Mouse (Mus musculus): Measurements from ENCODE around the gene Ppp3ca. TPM values are rescaled to one million over a fixed set of nuclear protein-coding genes. Genes with fewer than 3 reads are reported as not detected.

Gene Ppp3ca
- polyA plus RNA-seq, 1 experiment from 2014 or later, result 42.8 TPM

DNA sequence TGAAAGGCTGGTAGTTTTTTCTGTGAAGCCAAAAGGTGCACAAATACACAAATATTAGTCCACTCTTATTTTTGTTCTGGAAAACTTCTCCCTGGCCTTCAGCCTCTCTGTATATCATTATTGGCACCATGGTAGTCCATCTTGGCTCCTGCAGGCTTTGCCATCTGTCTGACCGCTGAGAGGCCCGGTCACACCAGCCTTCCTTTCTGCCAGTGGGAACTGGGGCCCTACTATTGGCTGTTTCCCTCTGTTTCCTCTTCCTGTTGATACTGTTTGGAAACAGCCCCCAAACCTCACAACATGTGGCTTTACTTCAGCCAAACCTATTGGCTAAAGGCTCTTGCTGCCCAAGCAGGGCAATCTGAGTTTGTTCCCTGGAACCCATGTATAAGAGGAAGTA lies 123.5 kb downstream of the Ppp3ca start:
- no peak overlapping the region for H3K9ac ChIP-seq (ENCODE audit: low read length)
- H3K36me3 ChIP-seq (ENCODE audit: control insufficient read depth, insufficient read depth, low read length), result no peaks in the 10 kb centered on the region
- H3K4me3 ChIP-seq (replicated peaks; ENCODE audit: low read length), result no peak overlapping the region
- ATAC-seq (ENCODE audit: insufficient read depth, low FRiP score), result no peak
- no peak overlapping the region for H3K27ac ChIP-seq (ENCODE audit: low read length)
- whole genome bisulfite sequencing, result 87% methylated on average over 2 of the region's 2 CpGs
- no peaks in the 10 kb centered on the region for H3K27me3 ChIP-seq (ENCODE audit: control insufficient read depth, insufficient read depth, low read length)
- H3K9me3 ChIP-seq (replicated peaks; ENCODE audit: control insufficient read depth, low read length), result no peaks in the 10 kb centered on the region
- peaks cover 6% of the 10 kb centered on the region; the same call in 1 of the 2 replicates for H3K4me1 ChIP-seq (ENCODE audit: control insufficient read depth, insufficient read depth, low read length)
- no peak overlapping the region for H3K4me2 ChIP-seq (ENCODE audit: low read depth, low read length)

DNA sequence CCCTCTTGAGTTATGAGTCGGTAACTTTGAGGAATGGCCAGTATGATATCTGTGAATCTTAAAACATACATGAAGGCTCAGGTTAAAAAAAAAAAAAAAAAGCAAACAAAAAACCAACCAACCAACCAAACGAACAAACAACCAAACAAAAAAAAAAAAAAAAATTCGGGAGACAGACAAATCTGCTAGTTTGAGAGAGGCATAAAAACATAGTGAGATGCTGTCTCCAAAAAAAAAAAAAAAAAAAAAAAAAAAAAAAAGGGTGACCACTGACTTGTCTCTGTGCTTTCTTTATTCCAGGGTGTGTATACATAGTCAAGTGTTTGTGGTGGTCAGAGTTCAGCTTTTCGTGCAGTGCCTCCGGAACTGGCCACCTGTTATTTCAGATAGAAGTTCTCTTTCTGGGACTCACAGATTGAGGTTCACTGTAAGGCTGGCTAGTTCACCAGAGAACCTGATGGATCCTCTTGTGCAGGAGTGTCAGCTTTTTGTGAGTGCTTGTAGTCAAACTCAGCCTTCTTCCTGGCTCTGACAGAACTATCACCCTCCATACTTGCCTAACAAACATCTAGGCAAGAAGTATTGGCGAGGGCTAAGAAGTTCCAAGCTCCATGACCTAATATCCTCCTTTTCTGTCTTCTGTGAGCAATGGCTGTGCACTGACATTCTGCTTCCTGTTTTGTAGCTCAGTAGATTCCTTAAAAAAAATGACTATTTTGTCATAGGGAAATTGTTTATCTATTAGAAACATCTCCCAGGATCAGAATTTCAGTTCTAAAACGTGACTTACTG lies 124.7 kb downstream of the Ppp3ca start:
- Histone ChIP-seq H3K4me2 (ENCODE audit: low read depth, low read length) (no peak overlapping the region), H3K36me3 (ENCODE audit: control insufficient read depth, insufficient read depth, low read length) (no peaks in the 10 kb centered on the region), H3K27me3 (ENCODE audit: control insufficient read depth, insufficient read depth, low read length) (no peaks in the 10 kb centered on the region), H3K4me1 (ENCODE audit: control insufficient read depth, insufficient read depth, low read length) (peaks cover 6% of the 10 kb centered on the region; the same call in 1 of the 2 replicates), H3K27ac (ENCODE audit: low read length) (no peak overlapping the region), H3K9ac (ENCODE audit: low read length) (no peak overlapping the region), H3K4me3 (replicated peaks; ENCODE audit: low read length) (no peak overlapping the region), H3K9me3 (replicated peaks; ENCODE audit: control insufficient read depth, low read length) (no peaks in the 10 kb centered on the region)
- WGBS, result 71% methylated on average over 7 of the region's 7 CpGs
- ATAC-seq (ENCODE audit: insufficient read depth, low FRiP score), result no peak

- WGBS, result 83% methylated on average over 3 of the region's 3 CpGs
- H3K27ac ChIP-seq (ENCODE audit: low read length), result no peak overlapping the region
- H3K4me2 ChIP-seq (ENCODE audit: low read depth, low read length), result no peak overlapping the region
- H3K36me3 ChIP-seq (ENCODE audit: control insufficient read depth, insufficient read depth, low read length), result no peaks in the 10 kb centered on the region
- H3K4me1 ChIP-seq (ENCODE audit: control insufficient read depth, insufficient read depth, low read length), result no peaks in the 10 kb centered on the region
- H3K9me3 ChIP-seq (replicated peaks; ENCODE audit: control insufficient read depth, low read length), result no peaks in the 10 kb centered on the region
- H3K4me3 ChIP-seq (replicated peaks; ENCODE audit: low read length), result no peak overlapping the region
- no peak for ATAC-seq (ENCODE audit: insufficient read depth, low FRiP score)
- H3K27me3 ChIP-seq (ENCODE audit: control insufficient read depth, insufficient read depth, low read length), result no peaks in the 10 kb centered on the region
- no peak overlapping the region for H3K9ac ChIP-seq (ENCODE audit: low read length)
Observed at GRCm38 (mm10) chr3:136798896-136799295, 129.0 kb downstream of the Ppp3ca start.

DNA sequence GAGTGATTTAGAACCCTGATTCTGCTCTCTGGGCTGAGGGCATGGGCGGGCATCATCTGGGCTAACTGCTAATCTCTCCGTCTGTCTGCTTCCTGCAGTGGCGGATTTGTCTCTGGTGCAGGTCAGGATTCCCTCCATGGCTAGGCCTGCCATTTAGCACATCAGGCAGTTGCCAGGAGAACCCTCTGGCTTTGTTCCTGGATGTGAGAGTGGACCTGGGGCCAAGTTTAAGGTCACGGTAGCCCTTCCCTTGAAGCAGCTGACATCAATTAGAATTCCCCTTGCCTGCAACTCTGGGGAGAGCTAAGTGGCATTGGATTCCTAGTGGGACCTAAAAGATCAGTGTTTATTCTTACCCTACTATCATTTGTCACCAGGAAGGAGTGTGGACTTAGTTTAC lies 132.7 kb downstream of the Ppp3ca start:
- Histone ChIP-seq H3K4me1 (ENCODE audit: control insufficient read depth, insufficient read depth, low read length) (no peaks in the 10 kb centered on the region), H3K9ac (ENCODE audit: low read length) (no peak overlapping the region), H3K36me3 (ENCODE audit: control insufficient read depth, insufficient read depth, low read length) (no peaks in the 10 kb centered on the region), H3K4me2 (ENCODE audit: low read depth, low read length) (no peak overlapping the region), H3K9me3 (replicated peaks; ENCODE audit: control insufficient read depth, low read length) (no peaks in the 10 kb centered on the region), H3K27ac (ENCODE audit: low read length) (no peak overlapping the region), H3K27me3 (ENCODE audit: control insufficient read depth, insufficient read depth, low read length) (no peaks in the 10 kb centered on the region), H3K4me3 (replicated peaks; ENCODE audit: low read length) (no peak overlapping the region)
- ATAC-seq (ENCODE audit: insufficient read depth, low FRiP score), result no peak
- 80% methylated on average over 4 of the region's 4 CpGs for WGBS

DNA sequence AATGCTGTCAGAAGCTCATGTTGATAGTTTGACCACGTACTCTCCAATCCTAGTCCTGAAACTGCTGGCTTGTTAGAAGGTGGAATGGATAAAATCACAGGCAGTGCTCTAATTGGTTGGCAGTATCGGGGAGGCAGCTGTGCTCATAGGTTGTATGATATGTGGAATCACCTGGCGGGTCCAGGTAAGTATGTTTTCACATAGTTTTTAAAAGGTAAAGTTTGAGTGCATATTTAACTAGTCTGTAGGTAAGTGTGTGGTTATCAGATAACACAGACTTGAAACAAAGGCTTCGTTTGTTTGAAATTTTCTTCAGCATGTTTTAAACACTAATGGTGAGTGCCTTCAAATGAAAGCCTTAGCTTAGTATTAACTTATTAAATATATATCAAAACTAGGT lies 136.0 kb downstream of the Ppp3ca start:
- H3K4me2 ChIP-seq (ENCODE audit: low read depth, low read length), result no peak overlapping the region
- H3K27ac ChIP-seq (ENCODE audit: low read length), result no peak overlapping the region
- ATAC-seq (ENCODE audit: insufficient read depth, low FRiP score), result peak; percentile 71
- H3K4me3 ChIP-seq (replicated peaks; ENCODE audit: low read length), result no peak overlapping the region
- no peak overlapping the region for H3K9ac ChIP-seq (ENCODE audit: low read length)
- no peaks in the 10 kb centered on the region for H3K9me3 ChIP-seq (replicated peaks; ENCODE audit: control insufficient read depth, low read length)
- H3K4me1 ChIP-seq (ENCODE audit: control insufficient read depth, insufficient read depth, low read length), result no peaks in the 10 kb centered on the region
- H3K36me3 ChIP-seq (ENCODE audit: control insufficient read depth, insufficient read depth, low read length), result no peaks in the 10 kb centered on the region
- H3K27me3 ChIP-seq (ENCODE audit: control insufficient read depth, insufficient read depth, low read length), result no peaks in the 10 kb centered on the region
- WGBS, result 64% methylated on average over 4 of the region's 4 CpGs

- no peak overlapping the region for H3K27ac ChIP-seq (ENCODE audit: low read length)
- no peak for ATAC-seq (ENCODE audit: insufficient read depth, low FRiP score)
- H3K9me3 ChIP-seq (replicated peaks; ENCODE audit: control insufficient read depth, low read length), result no peaks in the 10 kb centered on the region
- no peaks in the 10 kb centered on the region for H3K36me3 ChIP-seq (ENCODE audit: control insufficient read depth, insufficient read depth, low read length)
- H3K4me2 ChIP-seq (ENCODE audit: low read depth, low read length), result no peak overlapping the region
- 70% methylated on average over 3 of the region's 3 CpGs for WGBS
- H3K4me3 ChIP-seq (replicated peaks; ENCODE audit: low read length), result no peak overlapping the region
- peaks cover 6% of the 10 kb centered on the region for H3K4me1 ChIP-seq (ENCODE audit: control insufficient read depth, insufficient read depth, low read length)
- no peak overlapping the region for H3K9ac ChIP-seq (ENCODE audit: low read length)
- no peaks in the 10 kb centered on the region for H3K27me3 ChIP-seq (ENCODE audit: control insufficient read depth, insufficient read depth, low read length)
Observed at GRCm38 (mm10) chr3:136810271-136810670, 140.3 kb downstream of the Ppp3ca start.

- Histone ChIP-seq H3K36me3 (ENCODE audit: control insufficient read depth, insufficient read depth, low read length) (no peaks in the 10 kb centered on the region), H3K9me3 (replicated peaks; ENCODE audit: control insufficient read depth, low read length) (no peaks in the 10 kb centered on the region), H3K4me3 (replicated peaks; ENCODE audit: low read length) (no peak overlapping the region), H3K9ac (ENCODE audit: low read length) (no peak overlapping the region), H3K27ac (ENCODE audit: low read length) (no peak overlapping the region), H3K4me1 (ENCODE audit: control insufficient read depth, insufficient read depth, low read length) (peaks cover 6% of the 10 kb centered on the region), H3K27me3 (ENCODE audit: control insufficient read depth, insufficient read depth, low read length) (no peaks in the 10 kb centered on the region), H3K4me2 (ENCODE audit: low read depth, low read length) (no peak overlapping the region)
- WGBS, result 65% methylated on average over 6 of the region's 6 CpGs
- ATAC-seq (ENCODE audit: insufficient read depth, low FRiP score), result no peak
Observed at GRCm38 (mm10) chr3:136812162-136812561, 142.2 kb downstream of the Ppp3ca start.

DNA sequence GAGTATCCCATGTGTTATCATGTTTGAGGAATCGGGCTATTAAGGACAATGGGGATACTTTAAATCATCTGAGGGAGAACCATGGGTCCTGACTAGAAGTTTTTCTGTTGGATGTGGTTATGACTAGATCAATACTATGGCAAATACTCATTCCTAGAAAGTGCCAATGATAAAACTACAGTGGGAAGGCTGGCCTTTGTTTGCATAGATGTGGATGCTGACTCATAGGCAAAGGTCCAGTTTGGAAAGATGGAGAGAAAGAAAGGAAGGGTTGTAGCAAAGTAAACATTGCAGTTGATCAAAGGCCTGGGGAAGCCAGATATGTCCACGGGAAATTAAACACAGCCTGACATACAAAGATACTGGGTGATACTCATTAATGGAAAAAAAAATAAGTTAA lies 142.9 kb downstream of the Ppp3ca start:
- no peak overlapping the region for H3K27ac ChIP-seq (ENCODE audit: low read length)
- no peak overlapping the region for H3K4me3 ChIP-seq (replicated peaks; ENCODE audit: low read length)
- WGBS, result 57% methylated on average over 2 of the region's 2 CpGs
- no peaks in the 10 kb centered on the region for H3K27me3 ChIP-seq (ENCODE audit: control insufficient read depth, insufficient read depth, low read length)
- H3K9ac ChIP-seq (ENCODE audit: low read length), result no peak overlapping the region
- H3K9me3 ChIP-seq (replicated peaks; ENCODE audit: control insufficient read depth, low read length), result no peaks in the 10 kb centered on the region
- no peaks in the 10 kb centered on the region for H3K36me3 ChIP-seq (ENCODE audit: control insufficient read depth, insufficient read depth, low read length)
- H3K4me2 ChIP-seq (ENCODE audit: low read depth, low read length), result no peak overlapping the region
- H3K4me1 ChIP-seq (ENCODE audit: control insufficient read depth, insufficient read depth, low read length), result peaks cover 6% of the 10 kb centered on the region
- no peak for ATAC-seq (ENCODE audit: insufficient read depth, low FRiP score)

DNA sequence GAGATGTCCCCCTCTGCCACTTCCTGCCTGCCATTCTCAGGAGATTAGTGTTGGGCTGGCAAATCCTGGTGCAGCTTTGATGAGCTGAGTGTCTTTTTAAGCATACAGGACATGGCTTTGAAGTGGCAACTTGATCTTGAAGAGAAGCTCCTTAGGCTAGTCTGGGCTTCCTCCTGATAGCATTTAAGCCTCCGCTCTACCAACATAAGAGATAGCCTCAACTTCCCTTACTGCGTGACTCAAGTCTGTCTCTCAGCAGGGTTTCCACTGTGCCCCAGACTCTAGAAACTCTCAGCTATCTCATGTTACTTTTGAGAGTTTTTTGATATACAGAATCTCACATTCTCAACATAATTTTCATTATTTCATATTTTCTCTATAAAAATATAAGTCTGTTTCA lies 144.0 kb downstream of the Ppp3ca start:
- ATAC-seq (ENCODE audit: insufficient read depth, low FRiP score), result no peak
- Histone ChIP-seq H3K9me3 (replicated peaks; ENCODE audit: control insufficient read depth, low read length) (no peaks in the 10 kb centered on the region), H3K27ac (ENCODE audit: low read length) (no peak overlapping the region), H3K4me1 (ENCODE audit: control insufficient read depth, insufficient read depth, low read length) (peaks cover 6% of the 10 kb centered on the region), H3K36me3 (ENCODE audit: control insufficient read depth, insufficient read depth, low read length) (no peaks in the 10 kb centered on the region), H3K4me2 (ENCODE audit: low read depth, low read length) (no peak overlapping the region), H3K27me3 (ENCODE audit: control insufficient read depth, insufficient read depth, low read length) (no peaks in the 10 kb centered on the region), H3K9ac (ENCODE audit: low read length) (no peak overlapping the region), H3K4me3 (replicated peaks; ENCODE audit: low read length) (no peak overlapping the region)
- 88% methylated on average over 2 of the region's 2 CpGs for WGBS

Data from stomach, embryonic 16.5 days (tissue).